Mouse (Mus musculus) MEL (cell line): ENCODE results near the gene Olfr342. TPM values are rescaled to one million over a fixed set of nuclear protein-coding genes. Genes with fewer than 3 reads are reported as not detected.

Experiments used
- DNase-seq: peaks from one replicate; pipeline ENCODE4 v3.0.0; 2011; ENCODE audit warnings: low read depth, low spot score
- H3K27ac ChIP-seq: 2 replicates; pipeline ENCODE4 v1.5.1; 2012; ENCODE audit warnings: low read depth, mild to moderate bottlenecking, control low read depth, low read length, moderate library complexity; ENCODE audit not compliant: control insufficient read depth
- H3K27me3 ChIP-seq, 2 experiments: fragments of 150-350 bp in 1 of 2; sonication (generic) in 1 of 2; 2 replicates each; pipeline ENCODE4 v1.6.1; 2012; ENCODE audit warnings: low read length in 2 of 2, mild to moderate bottlenecking in 2 of 2, improper control_type of control experiment in 1 of 2, moderate library complexity in 1 of 2; ENCODE audit not compliant: insufficient read depth in 2 of 2, control insufficient read depth in 1 of 2
- H3K36me3 ChIP-seq, 2 experiments: 2 replicates each; pipeline ENCODE4 v1.6.1; 2012 to 2014; ENCODE audit warnings: low read length in 2 of 2, improper control_type of control experiment in 1 of 2, inconsistent platforms in 1 of 2, mild to moderate bottlenecking in 1 of 2; ENCODE audit not compliant: insufficient read depth in 2 of 2, control insufficient read depth in 1 of 2
- H3K4me1 ChIP-seq, 2 experiments: fragments of 150-350 bp in 1 of 2; sonication (generic) in 1 of 2; 2 replicates each; pipeline ENCODE4 v1.6.1; 2012; ENCODE audit warnings: low read length in 2 of 2, improper control_type of control experiment in 1 of 2, mild to moderate bottlenecking in 1 of 2; ENCODE audit not compliant: insufficient read depth in 2 of 2, control insufficient read depth in 1 of 2
- H3K4me3 ChIP-seq, 2 experiments: fragments of 150-350 bp in 1 of 2; sonication (generic) in 1 of 2; 2 replicates each; pipeline ENCODE4 v1.5.1; 2012; ENCODE audit warnings: low read depth in 2 of 2, low read length in 2 of 2, mild to moderate bottlenecking in 2 of 2, moderate library complexity in 2 of 2, control low read depth in 1 of 2, improper control_type of control experiment in 1 of 2; ENCODE audit not compliant: control insufficient read depth in 1 of 2, insufficient read depth in 1 of 2
- H3K79me2 ChIP-seq: 2 replicates; pipeline ENCODE4 v1.6.1; 2012; ENCODE audit warnings: mild to moderate bottlenecking, low read length, moderate library complexity; ENCODE audit not compliant: control insufficient read depth, poor library complexity, insufficient read depth
- H3K9ac ChIP-seq: 2 replicates; pipeline ENCODE4 v1.6.1; 2012; ENCODE audit warnings: low read depth, mild to moderate bottlenecking, control low read depth, low read length, moderate library complexity; ENCODE audit not compliant: control insufficient read depth, poor library complexity, severe bottlenecking
- H3K9me3 ChIP-seq: fragments of 150-350 bp; sonication (generic); replicated peaks from 2 replicates; pipeline ENCODE4 v1.6.1; 2012; ENCODE audit warnings: mild to moderate bottlenecking, low read length, improper control_type of control experiment, moderate library complexity; ENCODE audit not compliant: insufficient read depth
- CHD1 ChIP-seq: IDR thresholded peaks from 2 replicates; pipeline ENCODE4 v1.6.1; 2012; ENCODE audit warnings: low read depth, mild to moderate bottlenecking, inconsistent platforms, low read length, improper control_type of control experiment
- EP300 ChIP-seq, 2 experiments: IDR thresholded peaks; 2 replicates each; pipeline ENCODE4 v1.6.1; 2011; ENCODE audit warnings: improper control_type of control experiment in 2 of 2, low read length in 2 of 2, low read depth in 1 of 2, mild to moderate bottlenecking in 1 of 2
- MXI1 ChIP-seq: IDR thresholded peaks from 2 replicates; pipeline ENCODE4 v1.6.1; 2011; ENCODE audit warnings: mild to moderate bottlenecking, low read depth, low read length, improper control_type of control experiment
- NELFE ChIP-seq: IDR thresholded peaks from 2 replicates; pipeline ENCODE4 v1.6.1; 2011; ENCODE audit warnings: low read depth, low read length, improper control_type of control experiment
- RAD21 ChIP-seq: IDR thresholded peaks from 2 replicates; pipeline ENCODE4 v1.6.1; 2011; ENCODE audit warnings: mild to moderate bottlenecking, low read depth, low read length, improper control_type of control experiment
- USF1 ChIP-seq: IDR thresholded peaks from 2 replicates; pipeline ENCODE4 v1.6.1; 2014; ENCODE audit warnings: low read depth, mild to moderate bottlenecking, inconsistent platforms, low read length, improper control_type of control experiment, moderate library complexity
- polyA plus RNA-seq, 2 experiments: library from polyadenylated mRNA; stranded (reverse) in 1 of 2; unstranded in 1 of 2; fragments of >175 nt in 1 of 2; fragments of >200 nt in 1 of 2; gene quantifications; 2 replicates each; pipeline versions ENCODE4 v1.2.1 to v1.2.4; 2012; ENCODE audit warnings: low replicate concordance in 2 of 2, low read depth in 1 of 2; ENCODE audit not compliant: insufficient read length in 2 of 2, insufficient read depth in 1 of 2, missing spikeins in 1 of 2
- total RNA-seq: library from RNA; depleted of rRNA; stranded (reverse); fragments of 300-350 nt; gene quantifications from 2 replicates; pipeline ENCODE4 v1.2.3, GENCODE M21; 2012; rRNA removed

Olfr342 gene
- total and polyA plus RNA-seq, 3 experiments, result not detected

DNA sequence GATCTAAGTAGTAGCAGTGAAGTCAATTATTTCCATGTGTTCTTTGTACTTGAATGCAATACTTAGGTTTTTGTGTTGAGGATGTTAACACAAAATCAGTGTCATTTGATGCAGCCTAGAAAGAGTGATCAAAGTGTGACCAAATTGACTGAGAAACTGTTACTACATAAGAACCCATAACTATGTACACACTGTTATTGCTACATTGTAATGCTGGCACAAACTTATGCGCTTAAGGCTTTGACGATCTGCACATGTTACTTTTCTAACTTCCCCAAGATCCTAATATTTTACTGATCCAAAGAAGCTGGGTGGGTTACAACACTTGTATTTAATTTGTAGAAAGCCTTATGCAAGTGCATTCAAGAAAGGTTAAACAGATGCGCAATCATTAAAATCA lies 43.0 kb downstream of the Olfr342 start:
- DNase-seq, result no peak
- no peaks in the 10 kb centered on the region for H3K79me2 ChIP-seq
- no peak for TF ChIP-seq MXI1
- no peak for TF ChIP-seq EP300 (IDR thresholded peaks at IDR 0.05; ENCODE audit: low read depth in 1 of 2, low read length in 2 of 2)
- TF ChIP-seq USF1, result no peak
- no peak for TF ChIP-seq CHD1
- TF ChIP-seq NELFE, result no peak
- TF ChIP-seq RAD21, result no peak
- TF ChIP-seq, all 39 proteins: peak for 0
- no peaks in the 10 kb centered on the region for H3K27me3 ChIP-seq
- H3K36me3 ChIP-seq, result no peaks in the 10 kb centered on the region
- no peaks in the 10 kb centered on the region for H3K4me1 ChIP-seq
- H3K9me3 ChIP-seq, result no peaks in the 10 kb centered on the region
- no peak overlapping the region for H3K9ac ChIP-seq
- H3K27ac ChIP-seq, result no peak overlapping the region
- H3K4me3 ChIP-seq, result no peak overlapping the region

Other genes starting within 250 kb of the Olfr342 start
- not detected in 2 replicates for gene Olfr338, start 151.5 kb upstream of the Olfr342 start, total RNA-seq
- not detected for gene Olfr338, start 151.5 kb upstream of the Olfr342 start, polyA plus RNA-seq
- not detected in 2 replicates for gene Olfr339, start 106.1 kb upstream of the Olfr342 start, total RNA-seq
- not detected for gene Olfr339, start 106.1 kb upstream of the Olfr342 start, polyA plus RNA-seq
- gene Olfr340, start 72.4 kb upstream of the Olfr342 start, total RNA-seq, result not detected in 2 replicates
- gene Olfr340, start 72.4 kb upstream of the Olfr342 start, polyA plus RNA-seq, result not detected
- not detected in 2 replicates for gene Olfr341, start 42.5 kb upstream of the Olfr342 start, total RNA-seq
- not detected for gene Olfr341, start 42.5 kb upstream of the Olfr342 start, polyA plus RNA-seq
- not detected in 2 replicates for gene Olfr344, start 41.7 kb downstream of the Olfr342 start, total RNA-seq
- not detected for gene Olfr344, start 41.7 kb downstream of the Olfr342 start, polyA plus RNA-seq
- gene Olfr345, start 115.0 kb downstream of the Olfr342 start, total RNA-seq, result not detected in 2 replicates
- gene Olfr345, start 115.0 kb downstream of the Olfr342 start, polyA plus RNA-seq, result not detected
- not detected in 2 replicates for gene Olfr346, start 160.8 kb downstream of the Olfr342 start, total RNA-seq
- gene Olfr346, start 160.8 kb downstream of the Olfr342 start, polyA plus RNA-seq, result not detected
- gene Olfr347, start 206.9 kb downstream of the Olfr342 start, total RNA-seq, result not detected in 2 replicates
- gene Olfr347, start 206.9 kb downstream of the Olfr342 start, polyA plus RNA-seq, result not detected